Mouse (Mus musculus): Measurements from ENCODE around the gene Tsga10. TPM values are rescaled to one million over a fixed set of nuclear protein-coding genes. Genes with fewer than 3 reads are reported as not detected.
"Not testable (repeated sequence)": the region's sequence is repeated elsewhere in the genome, so short reads cannot be mapped to it uniquely, and the experiment has no call there.

Gene Tsga10
- total and polyA plus RNA-seq, 2 experiments from 2014 or later: 3.6 to 3.7 TPM

DNA sequence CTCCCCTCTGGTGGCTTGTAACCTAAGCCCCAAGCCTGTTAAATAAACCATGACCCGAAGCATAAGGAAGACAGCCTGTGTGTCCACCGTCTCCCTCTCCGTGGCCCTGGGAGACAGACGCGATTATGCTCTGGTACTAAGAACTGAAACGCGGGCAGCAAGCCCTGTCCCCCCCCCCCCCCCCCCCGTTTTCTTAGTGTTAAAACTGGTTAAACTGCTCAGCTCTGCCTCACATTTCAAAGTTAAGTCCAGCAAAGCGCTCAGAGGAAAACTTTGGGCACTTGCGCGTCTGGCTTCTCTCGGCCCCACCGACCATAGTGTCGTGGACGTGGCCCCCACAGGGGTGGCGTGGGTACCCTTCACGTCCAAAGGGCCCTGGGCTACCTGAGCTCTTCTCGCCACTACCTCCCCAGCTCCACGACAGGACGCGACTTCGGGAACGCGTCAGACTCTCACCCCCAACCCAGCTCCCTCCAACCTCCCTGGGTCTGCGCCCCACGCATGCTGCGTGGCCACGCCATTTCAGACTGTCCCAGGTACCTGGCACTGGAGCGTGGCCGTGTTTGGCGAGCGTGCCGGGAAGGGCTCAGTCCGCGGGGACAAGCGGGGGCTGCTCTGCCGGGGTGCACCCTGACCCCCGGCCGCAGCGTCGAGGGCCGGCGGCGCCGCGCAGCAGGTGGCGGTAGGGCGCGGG, 147.1 kb downstream of the Tsga10 start:
- Histone ChIP-seq H3K9me3 (replicated peaks; ENCODE audit: control insufficient read depth, low read length) (no peaks in the 10 kb centered on the region), H3K4me3 (ENCODE audit: low read depth, low read length) (peak overlapping the region; percentile 48), H3K4me2 (ENCODE audit: low read depth, low read length) (peak overlapping the region; percentile 76), H3K9ac (replicated peaks; ENCODE audit: low read depth, low read length) (peak overlapping the region; percentile 40), H3K36me3 (replicated peaks; ENCODE audit: control insufficient read depth, insufficient read depth, low read length) (no peaks in the 10 kb centered on the region), H3K27ac (ENCODE audit: low read depth) (no peak overlapping the region), H3K4me1 (ENCODE audit: control insufficient read depth, insufficient read depth) (no peaks in the 10 kb centered on the region), H3K27me3 (ENCODE audit: control insufficient read depth, insufficient read depth, low read length) (peaks cover 13% of the 10 kb centered on the region; the same call in 1 of the 2 replicates)
- TF ChIP-seq CTCF (IDR thresholded peaks at IDR 0.05; ENCODE audit: low read depth): no peak
- no peak for DNase-seq (ENCODE audit: low spot score)
- ATAC-seq (ENCODE audit: insufficient read depth, low read depth): peak; percentile 44; the same call in 1 of the 2 replicates
- WGBS: 9% methylated on average over 45 of the region's 49 CpGs

DNA sequence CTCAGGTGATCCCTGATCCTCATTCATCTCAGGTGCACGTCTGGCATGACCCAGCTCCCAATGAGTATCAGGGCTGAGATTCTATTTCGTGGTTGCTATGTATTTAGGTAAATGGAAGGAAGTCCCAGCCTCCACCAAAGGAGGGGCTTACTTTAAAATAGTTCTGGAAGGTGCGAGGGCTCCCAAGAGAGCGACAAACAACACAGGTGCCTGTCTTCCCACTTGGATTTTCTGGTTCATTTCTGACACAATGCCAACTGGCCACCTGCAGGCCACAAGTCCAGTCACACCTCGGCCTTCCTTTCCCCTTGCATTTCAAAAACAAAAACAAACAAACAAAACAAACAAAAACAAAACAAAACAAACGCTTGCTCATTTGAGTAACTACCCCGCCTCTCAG, 147.7 kb downstream of the Tsga10 start:
- ATAC-seq (ENCODE audit: insufficient read depth, low read depth) (no peak), DNase-seq (ENCODE audit: low spot score) (no peak)
- H3K36me3 ChIP-seq (replicated peaks; ENCODE audit: control insufficient read depth, insufficient read depth, low read length): no peaks in the 10 kb centered on the region
- no peak overlapping the region for H3K4me2 ChIP-seq (ENCODE audit: low read depth, low read length)
- 68% methylated on average over 7 of the region's 7 CpGs for WGBS
- no peak overlapping the region for H3K9ac ChIP-seq (replicated peaks; ENCODE audit: low read depth, low read length)
- no peaks in the 10 kb centered on the region for H3K4me1 ChIP-seq (ENCODE audit: control insufficient read depth, insufficient read depth)
- TF ChIP-seq CTCF (IDR thresholded peaks at IDR 0.05; ENCODE audit: low read depth) (no peak), EP300 (IDR thresholded peaks at IDR 0.05; ENCODE audit: low read depth) (no peak)
- peaks cover 13% of the 10 kb centered on the region; the same call in 1 of the 2 replicates for H3K27me3 ChIP-seq (ENCODE audit: control insufficient read depth, insufficient read depth, low read length)
- no peak overlapping the region for H3K27ac ChIP-seq (ENCODE audit: low read depth)
- H3K4me3 ChIP-seq (ENCODE audit: low read depth, low read length): no peak overlapping the region
- H3K9me3 ChIP-seq (replicated peaks; ENCODE audit: control insufficient read depth, low read length): no peaks in the 10 kb centered on the region

DNA sequence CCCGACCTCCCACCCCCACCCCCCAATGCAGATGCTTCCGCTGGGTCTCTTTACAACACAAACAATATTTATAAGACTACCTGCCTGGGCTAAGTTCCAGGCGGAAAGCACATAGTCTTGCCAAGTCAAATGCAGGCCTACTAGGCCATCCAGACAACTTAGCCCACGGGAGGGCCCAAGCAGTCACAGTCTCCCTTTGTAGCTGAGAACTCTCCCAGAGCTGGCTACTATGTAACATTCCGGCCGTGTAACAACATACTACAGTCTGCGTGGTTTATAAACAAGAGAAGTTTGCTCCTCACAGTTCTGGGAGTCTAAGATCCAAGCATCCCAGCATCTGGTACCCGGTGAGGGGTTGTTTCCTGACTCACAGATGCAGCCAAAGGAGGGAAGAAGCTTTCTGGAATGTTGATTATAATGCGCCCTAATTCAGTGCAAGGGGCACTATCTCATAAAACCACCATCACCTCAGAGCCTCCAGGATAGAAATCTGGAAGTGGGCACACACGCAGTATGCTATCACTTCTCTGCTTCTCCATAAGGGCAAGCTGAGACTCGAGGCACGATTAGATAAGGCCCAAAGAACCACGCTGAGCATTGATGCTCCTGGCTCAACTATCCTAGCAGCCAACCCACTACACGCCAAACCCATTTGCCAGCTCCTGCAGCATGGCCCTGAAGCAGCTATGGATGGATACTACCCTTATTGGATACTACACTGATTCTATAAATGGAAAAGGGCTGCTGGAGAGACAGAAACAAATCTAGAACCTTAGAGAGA, 148.6 kb downstream of the Tsga10 start:
- no peak overlapping the region for H3K4me2 ChIP-seq (ENCODE audit: low read depth, low read length)
- no peaks in the 10 kb centered on the region for H3K9me3 ChIP-seq (replicated peaks; ENCODE audit: control insufficient read depth, low read length)
- TF ChIP-seq EP300 (IDR thresholded peaks at IDR 0.05; ENCODE audit: low read depth) (no peak), CTCF (IDR thresholded peaks at IDR 0.05; ENCODE audit: low read depth) (no peak)
- H3K27ac ChIP-seq (ENCODE audit: low read depth): no peak overlapping the region
- 69% methylated on average over 14 of the region's 14 CpGs for WGBS
- H3K4me3 ChIP-seq (ENCODE audit: low read depth, low read length): no peak overlapping the region
- H3K4me1 ChIP-seq (ENCODE audit: control insufficient read depth, insufficient read depth): no peaks in the 10 kb centered on the region
- no peaks in the 10 kb centered on the region for H3K36me3 ChIP-seq (replicated peaks; ENCODE audit: control insufficient read depth, insufficient read depth, low read length)
- peaks cover 13% of the 10 kb centered on the region; the same call in 1 of the 2 replicates for H3K27me3 ChIP-seq (ENCODE audit: control insufficient read depth, insufficient read depth, low read length)
- DNase-seq (ENCODE audit: low spot score): no peak
- no peak for ATAC-seq (ENCODE audit: insufficient read depth, low read depth)
- H3K9ac ChIP-seq (replicated peaks; ENCODE audit: low read depth, low read length): no peak overlapping the region

DNA sequence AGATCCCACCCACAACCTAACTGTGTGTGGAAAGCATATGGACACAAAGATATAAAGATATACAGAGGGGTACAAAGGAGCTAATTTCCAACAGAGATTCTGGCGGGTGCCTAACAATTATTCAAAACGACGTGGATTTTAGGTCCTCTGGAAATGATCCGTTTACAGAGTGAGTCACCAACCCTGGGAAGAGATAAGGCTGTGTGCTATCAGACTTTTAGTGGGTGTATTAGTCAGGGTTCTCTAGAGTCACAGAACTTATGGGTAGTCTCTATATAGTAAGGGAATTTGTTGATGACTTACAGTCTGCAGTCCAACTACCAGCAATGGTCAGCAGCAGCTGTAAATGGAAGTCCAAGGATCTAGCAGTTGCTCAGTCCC, 153.9 kb downstream of the Tsga10 start:
- 40% methylated on average over 4 of the region's 4 CpGs for WGBS
- not testable (repeated sequence) for DNase-seq (ENCODE audit: low spot score); H3K27me3 ChIP-seq (ENCODE audit: control insufficient read depth, insufficient read depth, low read length); H3K4me3 ChIP-seq (ENCODE audit: low read depth, low read length); H3K9me3 ChIP-seq (replicated peaks; ENCODE audit: control insufficient read depth, low read length); ATAC-seq (ENCODE audit: insufficient read depth, low read depth); H3K4me2 ChIP-seq (ENCODE audit: low read depth, low read length); H3K4me1 ChIP-seq (ENCODE audit: control insufficient read depth, insufficient read depth); H3K9ac ChIP-seq (replicated peaks; ENCODE audit: low read depth, low read length); H3K27ac ChIP-seq (ENCODE audit: low read depth); H3K36me3 ChIP-seq (replicated peaks; ENCODE audit: control insufficient read depth, insufficient read depth, low read length)

DNA sequence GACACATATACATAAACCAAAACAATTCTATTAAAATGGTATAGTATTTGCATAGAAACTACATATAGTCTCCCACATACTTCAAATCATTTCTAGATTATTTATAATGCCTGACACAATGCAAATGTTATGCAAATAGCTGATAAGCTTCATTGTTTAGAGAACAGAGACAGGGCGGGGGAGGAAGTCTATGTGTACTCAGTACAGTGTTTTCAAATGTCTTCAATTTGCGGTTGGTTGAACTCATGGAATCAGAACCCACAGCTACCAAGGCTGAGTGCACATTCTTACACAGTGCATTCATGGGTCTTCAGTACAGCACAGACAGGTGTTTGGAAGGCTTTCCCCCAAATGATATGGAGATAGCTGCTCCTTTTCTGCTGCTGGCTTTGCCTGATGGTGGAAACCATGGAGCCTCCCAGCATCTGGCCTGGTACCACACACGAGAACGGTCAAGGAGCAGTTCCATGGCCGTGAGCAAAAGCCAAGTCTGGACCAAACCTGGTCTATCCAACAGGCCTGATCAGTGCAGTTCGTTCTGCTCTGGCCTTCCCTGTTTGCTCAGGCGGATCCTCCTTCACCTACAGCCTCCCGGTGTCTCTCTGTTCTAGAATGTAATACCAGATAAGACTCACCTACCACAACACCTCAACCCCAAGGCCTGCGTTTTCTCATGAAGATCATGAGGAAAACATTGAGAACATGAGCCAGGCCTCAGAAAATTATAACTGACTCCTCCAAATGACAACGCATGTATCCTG, 154.5 kb downstream of the Tsga10 start:
- DNase-seq (ENCODE audit: low spot score) (no peak), ATAC-seq (ENCODE audit: insufficient read depth, low read depth) (no peak)
- Histone ChIP-seq H3K36me3 (replicated peaks; ENCODE audit: control insufficient read depth, insufficient read depth, low read length) (no peaks in the 10 kb centered on the region), H3K27me3 (ENCODE audit: control insufficient read depth, insufficient read depth, low read length) (no peaks in the 10 kb centered on the region), H3K4me3 (ENCODE audit: low read depth, low read length) (no peak overlapping the region), H3K4me1 (ENCODE audit: control insufficient read depth, insufficient read depth) (no peaks in the 10 kb centered on the region), H3K9ac (replicated peaks; ENCODE audit: low read depth, low read length) (no peak overlapping the region), H3K27ac (ENCODE audit: low read depth) (no peak overlapping the region), H3K9me3 (replicated peaks; ENCODE audit: control insufficient read depth, low read length) (no peaks in the 10 kb centered on the region), H3K4me2 (ENCODE audit: low read depth, low read length) (no peak overlapping the region)
- WGBS: 84% methylated on average over 10 of the region's 10 CpGs
- TF ChIP-seq CTCF (IDR thresholded peaks at IDR 0.05; ENCODE audit: low read depth) (no peak), EP300 (IDR thresholded peaks at IDR 0.05; ENCODE audit: low read depth) (no peak)

Measured in heart, postnatal 0 days (tissue).